Comparison of ENCODE assay signal across 8 mouse cellular contexts in the genomic region with DNA sequence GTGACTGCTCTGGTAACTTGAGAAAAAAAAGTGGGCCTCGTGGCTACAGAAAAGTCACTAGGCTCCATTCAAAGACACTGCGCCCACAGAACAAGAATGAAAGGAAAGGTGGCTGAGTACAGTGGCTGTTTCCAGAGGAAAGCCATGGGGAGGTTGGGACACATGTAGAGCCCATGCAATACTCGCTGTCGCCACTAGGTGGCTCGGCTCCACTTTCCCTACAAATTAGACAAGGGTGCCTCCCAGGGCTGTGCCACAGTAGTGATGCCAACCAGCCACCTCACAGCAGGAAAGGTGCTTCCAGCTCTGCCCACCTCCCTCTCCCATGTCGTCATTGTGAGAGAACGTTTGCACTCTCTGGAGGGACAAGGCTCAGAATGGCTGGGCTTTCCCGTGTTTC.
A peak's percentile ranks its signal among the peaks of the same experiment; 100 is the strongest.
DNase-seq lines count a peak whose midpoint lies in the region; ATAC-seq and TF ChIP-seq lines count a peak whose summit lies in the region.

No protein-coding gene starts in this region.

- no peaks in the 10 kb centered on the region for H3K36me3 ChIP-seq in kidney, embryonic 15.5 days

- ATAC-seq in kidney, embryonic 15.5 days (replicated peaks; ENCODE audit: low FRiP score): no peak
- no peak for ATAC-seq in Patski

- CTCF ChIA-PET in Patski (lab: Charles Lee): no interaction called here

- POLR2A ChIA-PET in Patski (lab: Charles Lee): no interaction called here

- DNase-seq in adrenal gland, adult 18-20 months (ENCODE audit: low spot score in 2 of 2): peak; percentile 23 to 35
- no peak for DNase-seq in adrenal gland, postnatal 4 days (ENCODE audit: low spot score in 2 of 2)
- DNase-seq in kidney, postnatal 10 days: peak; percentile 27
- DNase-seq in Patski (ENCODE audit: low read depth, low spot score): no peak
- DNase-seq in lung, postnatal 14 days: peak; percentile 5
- no peak for DNase-seq in layer of hippocampus, postnatal 14 days (ENCODE audit: low spot score in 2 of 2)
- DNase-seq in heart, adult 9 months (ENCODE audit: low spot score in 2 of 2): no peak

- H3K9ac ChIP-seq in kidney, embryonic 15.5 days: no peak overlapping the region

- H3K4me3 ChIP-seq in kidney, embryonic 15.5 days (replicated peaks): no peak overlapping the region

- TF ChIP-seq CTCF in Patski (IDR thresholded peaks at IDR 0.05): peak; percentile 52

- H3K4me1 ChIP-seq in kidney, embryonic 15.5 days: peaks cover 6% of the 10 kb centered on the region; the same call in 1 of the 2 replicates

- in situ Hi-C loops in Patski (cut with MboI; ENCODE audit: low pct_unique_long_range_greater_than_20kb): no loop called here

- WGBS in kidney, embryonic 15.5 days: 48% methylated on average over 8 of the region's 8 CpGs

- no peaks in the 10 kb centered on the region for H3K27me3 ChIP-seq in kidney, embryonic 15.5 days
- H3K27me3 ChIP-seq in Patski: no peaks in the 10 kb centered on the region

- H3K9me3 ChIP-seq in kidney, embryonic 15.5 days (replicated peaks): no peaks in the 10 kb centered on the region

- no peak overlapping the region for H3K4me2 ChIP-seq in kidney, embryonic 15.5 days

- no peak overlapping the region for H3K27ac ChIP-seq in kidney, embryonic 15.5 days

Comparison
In these comparisons a context has a peak if more than half of its experiments do, and no peak if none do; other contexts are left out.
1. DNase-seq: peak in adrenal gland, adult 18-20 months (2 of 2), kidney, postnatal 10 days (single experiment) and lung, postnatal 14 days (single experiment); none in adrenal gland, postnatal 4 days (0 of 2), Patski (single experiment), layer of hippocampus, postnatal 14 days (0 of 2) and heart, adult 9 months (0 of 2).